Mouse (Mus musculus) CD4-positive, CD25-positive, alpha-beta regulatory T cell, adult 2 months (primary cell): ENCODE data around the gene Dop1a.
"Not testable (repeated sequence)": the region's sequence is repeated elsewhere in the genome, so short reads cannot be mapped to it uniquely, and the experiment has no call there.

Experiments
- DNase-seq: peaks from one replicate; pipeline ENCODE4 v3.0.0-alpha.2; 2012; ENCODE audit warnings: low read depth, low spot score

The Dop1a gene

DNA sequence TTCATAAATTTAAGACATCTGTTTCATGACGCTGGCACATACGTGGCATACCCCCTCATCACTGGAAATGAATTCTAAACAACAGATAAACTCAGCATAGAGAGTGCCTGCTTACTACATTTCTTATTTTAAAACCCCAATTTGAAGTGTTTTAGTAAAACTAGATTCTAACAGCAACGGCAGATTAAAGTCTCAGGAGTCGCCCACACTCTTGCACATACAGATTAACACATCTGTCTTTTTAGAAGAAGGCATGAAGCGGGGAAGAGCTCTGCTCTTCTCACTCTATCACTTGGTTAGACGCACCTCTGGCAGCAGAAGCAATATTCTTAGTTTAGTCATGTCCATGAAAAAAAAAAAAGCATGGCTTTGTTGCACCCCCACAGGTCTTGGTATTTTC lies 108.2 kb downstream of the Dop1a start:
- no peak for DNase-seq

DNA sequence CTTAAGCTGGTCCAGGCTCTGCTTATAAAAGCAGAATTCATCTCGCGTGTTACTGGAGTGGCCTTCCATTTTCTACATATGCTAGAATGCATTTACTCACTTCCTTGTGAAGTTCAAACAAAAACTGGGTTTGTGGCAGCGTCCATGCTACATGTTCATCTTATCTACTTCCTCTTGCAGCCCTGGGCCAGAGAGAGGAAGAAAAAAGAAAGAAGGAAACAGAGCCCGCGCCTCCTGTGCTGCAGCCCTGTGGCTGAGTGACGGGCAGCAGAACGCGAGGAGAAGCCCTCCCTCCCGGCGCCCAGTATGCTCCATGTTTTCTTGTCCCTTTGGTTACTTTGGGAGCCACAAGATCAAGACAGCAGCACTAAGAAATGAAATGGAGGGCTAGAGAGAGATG lies 112.7 kb downstream of the Dop1a start:
- no peak for DNase-seq

DNA sequence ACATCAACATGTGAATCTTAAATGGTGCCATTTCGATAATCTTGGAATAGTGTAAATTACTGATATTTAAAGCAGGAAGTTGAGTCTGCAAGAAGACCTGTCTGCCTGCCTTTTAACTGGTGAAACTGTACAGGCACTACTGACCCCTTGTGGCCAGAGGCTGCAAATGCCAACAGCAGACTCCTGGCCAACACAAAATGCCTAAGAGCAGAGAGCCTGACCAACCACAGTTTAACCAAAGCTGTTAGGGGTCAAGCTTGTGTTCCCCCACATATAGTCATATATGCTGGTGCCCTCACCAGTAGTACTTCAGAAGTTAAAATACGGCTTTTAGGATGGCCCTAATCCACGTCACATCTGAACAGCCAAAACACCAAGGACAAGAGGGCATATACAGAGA lies 116.8 kb downstream of the Dop1a start:
- DNase-seq: peak; percentile 85

DNA sequence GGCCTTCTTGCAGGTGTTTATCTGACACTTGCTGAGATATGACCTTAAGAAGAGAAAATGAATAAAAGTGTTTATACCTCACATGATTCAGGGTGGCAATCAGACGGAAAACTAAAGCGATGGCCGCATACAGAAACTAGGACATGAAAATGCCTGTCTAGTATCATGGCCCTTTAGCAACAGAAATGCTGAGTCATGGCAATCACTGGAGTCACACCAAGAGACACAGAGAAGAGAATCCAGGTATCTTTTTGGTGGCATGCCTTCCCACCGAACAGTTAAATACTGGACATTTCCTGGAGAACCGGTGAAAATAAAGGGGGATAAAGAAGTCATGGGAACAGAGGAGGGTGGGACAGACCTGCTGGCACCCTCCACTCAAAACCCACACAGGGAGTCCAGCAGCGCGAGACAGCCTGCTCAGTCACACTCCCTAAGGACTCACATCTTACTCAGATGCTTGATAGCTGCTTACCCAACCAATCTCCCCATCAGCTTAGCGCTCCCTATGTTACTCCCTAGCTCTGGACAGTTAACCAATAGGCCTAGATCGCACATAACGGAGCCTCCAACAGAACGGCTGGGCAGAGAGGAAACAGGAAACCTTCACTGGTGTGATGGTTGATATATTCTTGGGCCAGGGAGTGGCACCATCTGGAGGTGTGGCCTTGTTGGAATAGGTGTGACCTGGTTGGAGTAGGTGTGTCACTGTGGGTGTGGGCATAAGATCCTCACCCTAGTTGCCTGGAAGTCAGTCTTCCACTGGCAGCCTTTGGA lies 120.3 kb downstream of the Dop1a start:
- no peak for DNase-seq

DNA sequence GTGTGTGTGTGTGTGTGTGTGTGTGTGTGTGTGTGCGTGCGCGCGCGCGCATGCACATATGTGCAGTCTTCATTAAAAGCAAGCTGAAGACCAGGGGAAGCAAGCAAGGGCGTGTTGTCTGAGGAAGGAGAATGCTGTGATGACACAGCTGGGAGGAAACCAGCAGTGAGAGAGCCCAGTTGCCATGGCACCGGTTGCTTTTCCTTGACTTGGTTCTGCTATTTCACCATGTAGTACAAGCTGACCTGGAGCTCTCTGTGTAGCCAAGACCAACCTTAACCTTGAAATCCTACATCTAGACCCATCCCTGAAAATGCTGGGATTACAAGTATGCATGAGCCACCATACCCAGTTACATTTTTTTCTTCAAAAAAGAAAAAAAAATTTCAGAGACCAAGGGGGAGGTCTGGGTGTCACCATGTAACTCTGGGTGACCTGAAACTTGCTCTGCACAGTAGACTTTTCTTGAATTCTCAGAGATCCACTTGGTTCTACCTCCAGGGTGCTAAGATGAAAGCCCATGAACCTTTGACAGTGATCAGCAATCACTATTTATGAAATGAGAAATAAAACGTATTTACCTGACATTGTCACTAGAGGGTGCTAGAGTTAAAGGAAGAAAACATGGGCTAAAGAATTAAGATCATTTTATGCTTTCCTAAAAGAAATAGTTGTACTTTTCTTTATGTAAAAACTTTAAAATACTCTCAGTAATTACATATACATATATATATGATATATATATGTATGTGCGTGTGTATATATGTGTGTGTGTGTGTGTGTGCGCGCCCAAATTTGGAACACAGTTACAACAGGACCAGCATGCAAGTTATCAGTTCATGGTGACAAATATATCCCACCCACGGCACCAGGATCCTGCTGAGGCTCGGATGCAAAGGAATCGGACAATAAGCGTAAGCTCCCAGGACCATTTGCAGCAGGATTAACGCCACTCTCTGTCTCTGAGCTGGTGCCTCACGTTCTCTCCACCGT lies 126.0 kb downstream of the Dop1a start:
- DNase-seq: peak; percentile 54

DNA sequence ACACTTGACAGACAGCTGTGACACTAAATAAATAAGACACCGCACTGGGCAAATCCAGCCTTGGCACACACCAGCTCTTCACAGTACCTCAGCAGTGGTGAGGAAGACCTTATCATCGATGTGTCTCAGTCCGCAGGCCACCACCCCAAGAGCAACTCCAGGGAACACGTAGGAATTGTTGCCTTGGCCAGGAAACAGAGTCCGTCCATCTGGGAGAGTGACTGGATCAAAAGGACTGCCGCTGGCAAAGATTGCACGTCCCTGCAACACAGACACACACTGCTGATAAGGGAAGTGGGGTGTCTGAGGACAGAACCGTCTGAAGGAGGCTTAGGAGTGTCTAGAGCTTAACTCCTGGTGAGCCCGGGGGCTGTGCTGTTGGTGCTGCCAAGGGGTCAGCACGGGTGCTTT lies 127.4 kb downstream of the Dop1a start:
- not testable (repeated sequence) for DNase-seq

DNA sequence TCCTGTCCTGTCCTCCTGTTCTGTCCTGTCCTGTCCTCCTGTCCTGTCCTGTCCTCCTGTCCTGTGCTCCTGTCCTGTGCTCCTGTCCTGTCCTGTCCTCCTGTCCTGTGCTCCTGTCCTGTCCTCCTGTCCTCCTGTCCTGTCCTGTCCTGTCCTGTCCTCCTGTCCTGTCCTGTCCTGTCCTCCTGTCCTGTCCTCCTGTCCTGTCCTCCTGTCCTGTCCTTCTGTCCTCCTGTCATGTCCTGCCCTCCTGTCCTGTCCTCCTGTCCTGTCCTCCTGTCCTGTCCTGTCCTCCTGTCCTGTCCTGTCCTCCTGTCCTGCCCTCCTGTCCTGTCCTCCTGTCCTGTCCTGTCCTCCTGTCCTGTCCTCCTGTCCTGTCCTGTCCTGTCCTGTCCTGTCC lies 130.0 kb downstream of the Dop1a start:
- not testable (repeated sequence) for DNase-seq

DNA sequence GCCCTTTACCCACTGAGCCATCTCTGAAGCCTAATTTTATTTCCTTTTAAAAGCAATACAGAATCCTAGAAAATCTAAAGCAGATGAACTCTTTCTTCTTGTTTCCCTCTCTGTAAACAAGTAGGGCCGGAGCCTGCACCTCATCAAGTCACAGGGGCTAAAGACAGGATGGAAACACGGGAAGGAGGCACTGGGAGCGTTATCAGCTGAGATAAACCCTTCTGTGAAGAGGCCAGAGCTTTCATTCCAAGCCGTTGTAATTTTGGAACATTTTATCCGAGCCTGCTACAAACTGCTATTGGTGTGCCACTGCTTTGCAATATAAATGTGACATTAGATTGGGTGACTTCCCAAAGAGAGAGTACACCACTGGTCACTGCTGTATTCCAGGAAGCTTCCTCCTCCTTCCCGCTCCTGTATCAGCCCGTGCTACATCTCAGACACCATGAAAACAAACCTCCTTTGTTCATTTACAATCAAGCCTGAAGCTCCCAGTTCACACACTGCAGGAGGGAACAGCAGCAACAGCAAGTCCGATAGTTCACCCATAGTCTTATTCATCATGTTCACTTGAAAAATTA lies 132.9 kb downstream of the Dop1a start:
- DNase-seq: no peak
